Mouse (Mus musculus) splenic B cell, adult 2 months (primary cell): ENCODE data around the gene Cd84.

Experiments
- DNase-seq: peaks from one replicate; pipeline ENCODE4 v3.0.0-alpha.2; 2011; ENCODE audit warnings: low read depth, low spot score
- H3K27me3 ChIP-seq: 2 replicates; pipeline ENCODE4 v1.6.1; 2012; ENCODE audit warnings: mild to moderate bottlenecking, low read length, moderate library complexity, mixed read lengths; ENCODE audit not compliant: control insufficient read depth, poor library complexity, insufficient read depth, severe bottlenecking
- H3K36me3 ChIP-seq: 2 replicates; pipeline ENCODE4 v1.6.1; 2012; ENCODE audit warnings: mild to moderate bottlenecking, low read length, moderate library complexity, mixed read lengths; ENCODE audit not compliant: control insufficient read depth, poor library complexity, insufficient read depth, severe bottlenecking

The Cd84 gene

GRCm38 (mm10) chr1:171924900-171925299 is 85.4 kb downstream of the Cd84 start:
- Histone ChIP-seq H3K27me3 (no peaks in the 10 kb centered on the region), H3K36me3 (peaks cover 7% of the 10 kb centered on the region)
- DNase-seq = no peak

- Histone ChIP-seq H3K36me3 (peaks cover 25% of the 10 kb centered on the region), H3K27me3 (no peaks in the 10 kb centered on the region)
- DNase-seq = no peak
These were observed 94.4 kb downstream of the Cd84 start for GRCm38 (mm10) chr1:171933851-171934250.

- no peak for DNase-seq
These were observed 99.8 kb downstream of the Cd84 start for GRCm38 (mm10) chr1:171938952-171939948.

More at GRCm38 (mm10) chr1:171938952-171939948, 99.8 kb downstream of the Cd84 start:
- H3K27me3 ChIP-seq = no peaks in the 10 kb centered on the region
- H3K36me3 ChIP-seq = peaks cover 35% of the 10 kb centered on the region
